Mouse (Mus musculus): Measurements from ENCODE around the gene Ezh1.

- TF ChIP-seq CTCF (conservative IDR thresholded peaks at IDR 0.05; ENCODE audit: low read length): no peak
- TF ChIP-seq POU5F1 (IDR thresholded peaks at IDR 0.05; ENCODE audit: borderline replicate concordance, low read length): no peak
These were observed 1.9 kb downstream of the Ezh1 start for GRCm38 (mm10) chr11:101224337-101224736.
